Mouse (Mus musculus): ENCODE measurements around the gene Mgea5. TPM values are rescaled to one million over a fixed set of nuclear protein-coding genes. Genes with fewer than 3 reads are reported as not detected.

Mgea5 gene
- total RNA-seq, 4 experiments from 2014 or later = 137 to 170 (median 155) TPM

DNA sequence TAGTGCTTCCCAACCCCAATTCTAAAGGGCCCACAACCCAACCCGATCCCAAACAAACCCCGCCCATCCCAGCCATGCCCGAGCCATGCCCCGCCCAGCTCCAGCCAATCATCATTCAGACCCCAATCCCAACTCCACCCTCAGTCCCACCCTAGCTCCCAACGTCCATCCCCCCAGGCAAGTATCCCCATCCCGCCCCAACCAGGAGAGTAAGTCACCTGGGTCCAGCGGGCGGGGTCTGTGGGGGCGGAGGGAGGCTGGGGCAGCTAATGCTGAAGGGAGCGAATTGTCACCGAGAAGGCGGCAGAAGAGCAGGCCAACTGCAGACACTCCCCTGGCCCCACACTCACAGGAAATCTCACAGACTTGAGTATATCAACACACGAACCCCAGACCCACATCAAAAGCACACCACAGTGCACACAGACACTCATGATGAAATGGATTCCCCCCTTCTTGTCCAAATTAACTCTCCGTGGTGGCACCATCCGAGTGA is 12.5 kb upstream of the Mgea5 start:
- DNase-seq (ENCODE audit: low spot score in 2 of 2) = no peak

- DNase-seq (ENCODE audit: low spot score in 2 of 2) = no peak
These were observed 11.8 kb upstream of the Mgea5 start for GRCm38 (mm10) chr19:45795406-45795944.

GRCm38 (mm10) chr19:45794718-45795117 is 11.1 kb upstream of the Mgea5 start:
- DNase-seq (ENCODE audit: low spot score in 2 of 2) = no peak

- DNase-seq (ENCODE audit: low spot score in 2 of 2) = no peak
These were observed 8.8 kb upstream of the Mgea5 start for GRCm38 (mm10) chr19:45792404-45792803.

DNA sequence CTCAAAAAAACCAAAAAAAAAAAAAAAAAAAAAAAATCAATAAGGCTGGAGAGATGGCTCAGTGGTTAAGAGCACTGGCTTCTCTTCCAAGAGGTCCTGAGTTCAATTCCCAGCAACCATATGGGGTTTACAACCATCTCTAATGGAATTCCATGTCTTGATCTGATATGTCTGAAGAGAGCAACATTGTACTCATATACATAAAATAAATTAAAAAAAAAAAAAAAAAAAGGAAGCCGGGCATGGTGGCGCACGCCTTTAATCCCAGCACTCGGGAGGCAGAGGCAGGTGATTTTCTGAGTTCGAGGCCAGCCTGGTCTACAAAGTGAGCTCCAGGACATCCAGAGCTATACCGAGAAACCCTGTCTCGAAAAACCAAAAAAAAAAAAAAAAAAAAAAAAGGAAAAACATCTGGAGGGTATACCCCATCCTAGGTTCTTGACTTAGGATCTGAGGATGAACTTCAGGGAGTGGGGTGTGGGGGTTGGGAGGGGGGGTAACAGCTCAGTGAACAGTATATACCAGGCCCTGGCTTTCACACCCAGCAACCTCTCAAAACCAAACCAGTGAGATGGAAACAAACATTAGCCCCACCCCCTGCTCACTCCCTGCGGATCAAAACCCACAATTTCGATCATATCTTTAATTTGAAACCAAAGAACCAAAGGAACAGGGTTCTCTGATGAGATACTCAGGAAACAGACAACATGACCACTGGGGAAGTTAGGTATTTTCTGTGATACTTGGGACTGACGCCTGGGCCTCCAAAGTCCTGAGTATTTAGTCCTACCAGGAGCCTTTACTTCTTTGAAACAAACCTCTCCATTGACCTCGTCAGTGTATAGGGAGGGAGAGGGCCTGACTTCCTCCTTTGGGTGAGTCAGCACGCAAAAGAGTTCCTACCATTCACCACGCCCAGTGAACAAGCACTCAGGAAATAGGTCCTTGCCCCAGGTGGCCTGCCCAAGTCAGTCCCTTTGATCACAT is 6.5 kb upstream of the Mgea5 start:
- no peak for DNase-seq (ENCODE audit: low spot score in 2 of 2)

GRCm38 (mm10) chr19:45789365-45789764 is 5.7 kb upstream of the Mgea5 start:
- no peak for DNase-seq (ENCODE audit: low spot score in 2 of 2)

- DNase-seq (ENCODE audit: low spot score in 2 of 2) = no peak
These were observed 4.7 kb upstream of the Mgea5 start for GRCm38 (mm10) chr19:45788337-45788736.

GRCm38 (mm10) chr19:45787450-45787849 is 3.8 kb upstream of the Mgea5 start:
- DNase-seq (ENCODE audit: low spot score in 2 of 2) = no peak

DNA sequence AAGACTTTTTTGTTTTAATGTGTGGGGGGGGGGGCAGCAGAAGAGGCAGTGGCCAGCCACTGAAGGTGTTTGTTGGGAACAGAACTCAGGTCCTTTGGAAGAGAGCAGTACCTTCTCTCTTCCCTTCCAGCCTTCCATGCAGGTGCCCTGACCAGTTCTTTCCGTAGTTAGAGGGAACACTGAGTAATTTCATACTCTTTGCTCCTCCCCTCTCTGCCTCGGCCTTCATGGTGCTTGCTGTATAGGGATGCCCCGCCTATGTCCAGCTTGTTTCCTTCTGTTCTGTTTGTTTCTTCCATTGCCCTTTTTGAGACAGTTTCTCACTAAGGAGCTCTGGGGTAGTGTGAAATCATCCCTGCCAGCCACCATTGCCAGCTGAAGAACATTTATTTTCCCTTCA is 1.8 kb upstream of the Mgea5 start:
- no peak for DNase-seq (ENCODE audit: low spot score in 2 of 2)

DNA sequence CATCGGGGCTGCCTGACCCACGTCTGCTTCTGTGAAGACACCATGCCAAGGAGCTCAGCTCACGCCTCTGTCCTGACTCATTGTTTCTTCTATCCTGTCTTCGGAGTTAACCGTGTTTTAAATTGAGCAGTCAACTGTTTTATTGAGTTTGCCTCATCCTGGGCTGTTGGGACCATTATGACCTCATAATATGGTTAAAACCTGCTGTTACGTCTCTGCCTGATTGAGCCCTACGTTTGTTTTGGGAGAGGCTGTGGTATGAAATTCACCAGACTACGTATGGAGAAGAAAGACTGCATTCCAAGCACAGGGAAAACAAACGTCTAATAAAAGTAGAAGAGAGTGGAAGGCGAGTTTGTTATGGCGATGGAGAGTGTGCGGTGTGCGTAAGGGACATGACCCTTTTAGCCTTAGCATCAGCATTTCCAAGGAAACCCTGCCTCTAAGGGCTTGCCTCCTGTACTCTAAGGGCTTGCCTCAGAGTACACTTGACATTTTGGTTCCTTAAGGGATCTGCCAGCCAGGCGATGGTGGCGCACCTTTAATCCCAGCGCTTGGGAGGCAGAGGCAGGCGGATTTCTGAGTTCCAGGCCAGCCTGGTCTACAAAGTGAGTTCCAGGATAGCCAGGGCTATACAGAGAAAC is 418 bp upstream of the Mgea5 start:
- DNase-seq (ENCODE audit: low spot score in 2 of 2) = no peak

GRCm38 (mm10) chr19:45782315-45783001 is 1.2 kb downstream of the Mgea5 start:
- peak; percentile 38 to 46 for DNase-seq (ENCODE audit: low spot score in 2 of 2)

DNA sequence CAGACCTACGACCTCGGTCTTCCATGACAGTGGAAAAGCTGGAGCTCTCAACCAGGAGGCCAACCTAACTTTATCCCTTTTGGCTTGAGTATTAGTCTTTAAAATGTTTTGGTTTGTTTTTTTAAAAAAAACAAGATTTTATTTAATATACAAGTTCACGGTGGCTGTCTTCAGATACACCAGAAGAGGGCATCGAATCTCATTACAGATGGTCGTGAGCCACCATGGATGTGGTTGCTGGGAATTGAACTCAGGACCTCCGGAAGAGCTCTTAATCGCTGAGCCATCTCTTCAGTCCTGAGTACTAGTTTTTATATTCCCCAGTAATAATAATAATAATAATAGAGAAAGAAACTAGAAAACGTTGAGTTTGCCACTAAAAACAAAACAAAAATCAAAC is 2.0 kb downstream of the Mgea5 start:
- no peak for DNase-seq (ENCODE audit: low spot score in 2 of 2)

DNA sequence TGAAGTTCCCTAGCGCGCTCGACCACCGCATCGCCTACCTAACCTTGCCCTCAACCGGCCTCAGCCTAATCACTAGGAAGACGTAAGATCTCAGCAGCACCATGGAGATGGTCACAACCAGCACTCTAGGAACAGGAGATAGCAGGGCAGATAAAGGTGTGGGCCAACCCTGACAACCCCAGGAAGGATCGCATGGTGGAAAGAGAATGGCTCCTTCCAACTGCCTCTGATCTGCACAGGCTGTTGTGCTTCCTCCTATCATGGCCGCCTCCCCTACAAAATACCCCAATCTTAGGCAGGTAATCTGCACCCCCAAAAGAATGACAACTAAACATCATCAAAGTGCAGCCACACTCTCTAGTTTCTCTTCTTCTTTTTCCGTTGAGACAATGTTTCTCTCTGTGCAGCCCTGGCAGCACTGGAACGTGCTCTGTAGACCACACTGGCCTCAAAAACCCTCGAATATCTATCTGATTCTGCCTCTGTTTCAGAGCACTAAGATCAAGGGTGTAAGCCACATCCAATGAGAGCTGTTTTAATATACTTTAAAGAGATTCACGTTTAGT is 3.2 kb downstream of the Mgea5 start:
- no peak for DNase-seq (ENCODE audit: low spot score in 2 of 2)

GRCm38 (mm10) chr19:45775486-45775885 is 8.2 kb downstream of the Mgea5 start:
- DNase-seq (ENCODE audit: low spot score in 2 of 2) = no peak

DNA sequence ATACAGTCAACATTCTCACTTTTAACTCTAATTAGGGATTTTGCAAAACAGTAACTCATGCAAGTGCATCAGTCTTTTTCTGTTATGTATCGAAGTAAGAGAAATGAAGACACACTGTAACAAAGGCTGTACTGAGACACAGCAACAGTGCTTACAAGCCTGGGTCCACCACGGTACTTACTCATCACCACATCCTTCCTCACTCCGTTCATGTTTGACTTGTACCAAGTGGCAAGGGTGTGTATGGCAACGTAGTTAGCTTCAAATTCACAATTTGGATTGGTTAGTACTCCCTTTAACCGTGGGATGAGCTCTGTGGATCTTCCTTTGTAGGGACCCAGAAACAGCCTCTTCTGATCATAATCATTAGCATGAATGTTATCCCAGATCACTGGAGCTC is 12.1 kb downstream of the Mgea5 start:
- DNase-seq (ENCODE audit: low spot score in 2 of 2) = no peak

- no peak for DNase-seq (ENCODE audit: low spot score in 2 of 2)
These were observed 22.8 kb downstream of the Mgea5 start for GRCm38 (mm10) chr19:45760810-45761209.

DNA sequence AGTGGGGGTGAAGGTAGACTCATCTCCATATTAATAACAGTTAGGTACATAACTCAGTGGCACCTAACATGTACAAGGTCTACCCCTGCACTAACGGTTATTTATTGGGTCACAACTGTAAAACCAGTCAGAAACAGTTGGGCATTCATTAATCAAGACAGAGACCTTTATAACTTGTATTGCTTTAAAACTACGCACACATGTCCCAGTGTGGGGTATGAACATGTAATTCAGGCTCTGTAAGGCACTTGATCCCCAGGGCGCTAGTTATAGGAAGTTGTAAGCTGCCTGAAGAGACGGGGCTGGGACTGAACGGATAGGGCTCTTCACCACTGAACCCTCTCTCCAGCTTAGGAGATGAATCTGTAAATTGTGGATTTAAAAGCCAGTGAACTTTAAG is 25.0 kb downstream of the Mgea5 start:
- no peak for DNase-seq (ENCODE audit: low spot score in 2 of 2)

GRCm38 (mm10) chr19:45753551-45753950 is 30.1 kb downstream of the Mgea5 start:
- DNase-seq (ENCODE audit: low spot score in 2 of 2) = no peak

DNA sequence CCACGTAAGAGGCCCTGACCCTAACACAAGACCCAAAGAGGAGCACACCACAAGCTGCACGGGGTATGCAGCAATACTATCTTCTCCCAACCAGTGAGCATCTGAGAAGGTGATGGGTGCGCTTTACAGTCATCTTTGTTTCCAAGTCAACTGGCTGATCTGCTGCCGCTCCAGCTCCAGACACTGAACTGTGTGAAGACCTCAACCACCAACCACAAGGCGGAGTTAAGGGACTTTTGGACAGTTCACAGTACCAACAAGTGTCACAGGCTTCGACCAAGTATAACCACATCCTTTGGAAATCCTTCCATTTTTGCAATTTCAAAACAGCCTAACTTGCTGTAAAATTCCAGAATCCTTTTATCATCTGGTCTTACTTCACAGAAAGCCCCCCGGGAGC is 31.8 kb downstream of the Mgea5 start:
- no peak for DNase-seq (ENCODE audit: low spot score in 2 of 2)

GRCm38 (mm10) chr19:45749243-45750043 is 34.2 kb downstream of the Mgea5 start, which contains the start of gene Npm3:
Gene Npm3, minus strand, starts transcription at chr19:45749591.
- peak; percentile 34 to 57 for DNase-seq (ENCODE audit: low spot score in 2 of 2)
